In genomic region chr7:139969348-139970130, GRCm38 (mm10) we compare ENCODE assay signal across 9 mouse cellular contexts. TPM values are rescaled to one million over a fixed set of nuclear protein-coding genes. Genes with fewer than 3 reads are reported as not detected.
A peak's percentile ranks its signal among the peaks of the same experiment; 100 is the strongest.
DNase-seq lines count a peak whose midpoint lies in the region; ATAC-seq and TF ChIP-seq lines count a peak whose summit lies in the region.
"Had no signal": no experiment of that assay in that cellular context is flagged by ENCODE, and none has a peak within 500 bp of the region (broad histone marks: within the 10 kb centered on the region; RNA-seq: fewer than 3 reads in every experiment).

No protein-coding gene starts in this region.

- no peak for ATAC-seq in intestine, embryonic 14.5 days (replicated peaks; ENCODE audit: low FRiP score, low TSS enrichment, low read depth)
- ATAC-seq in intestine, embryonic 15.5 days, result no peak
- ATAC-seq in forebrain, embryonic 11.5 days (replicated peaks; ENCODE audit: low FRiP score), result peak; percentile 58; the same call in 1 of the 2 replicates
- ATAC-seq in kidney, embryonic 14.5 days (ENCODE audit: low FRiP score, low TSS enrichment), result 0 out of 2 replicates have a peak, but pooled peaks have one; percentile 36
- ATAC-seq in liver, embryonic 13.5 days (ENCODE audit: low read depth), result no peak

- DNase-seq in intestine, embryonic 14.5 days (ENCODE audit: low spot score), result peak; percentile 89
- peak; percentile 93 for DNase-seq in brain, adult 2 months (ENCODE audit: low read depth, low spot score)
- peak; percentile 89 for DNase-seq in forebrain, embryonic 11.5 days (ENCODE audit: low spot score)
- DNase-seq in liver, embryonic 13.5 days, result peak; percentile 47
- DNase-seq in ovary, postnatal 10 days (ENCODE audit: low spot score), result peak; percentile 52
- DNase-seq in thymus, adult 2 months, result peak; percentile 74

- no peak for TF ChIP-seq POLR2A in thymus, adult 2 months (IDR thresholded peaks at IDR 0.05; ENCODE audit: control insufficient read depth, extremely low read depth, insufficient read depth, low read length, poor library complexity)

- WGBS in intestine, embryonic 14.5 days, result 41% methylated on average over 10 of the region's 10 CpGs
- 46% methylated on average over 9 of the region's 10 CpGs for WGBS in intestine, embryonic 15.5 days
- 32% methylated on average over 10 of the region's 10 CpGs for WGBS in forebrain, embryonic 11.5 days
- 48% methylated on average over 9 of the region's 10 CpGs for WGBS in kidney, embryonic 14.5 days
- WGBS in liver, embryonic 13.5 days (ENCODE audit: insufficient replicate concordance), result 42% methylated on average over 10 of the region's 10 CpGs
- WGBS in thymus, adult 2 months, result 48% methylated on average over 10 of the region's 10 CpGs

- H3K27ac ChIP-seq in intestine, embryonic 14.5 days (ENCODE audit: low read depth), result no peak overlapping the region
- no peak overlapping the region for H3K27ac ChIP-seq in intestine, embryonic 15.5 days
- H3K27ac ChIP-seq in forebrain, embryonic 11.5 days (ENCODE audit: low read depth, low read length), result no peak overlapping the region
- H3K27ac ChIP-seq in kidney, embryonic 14.5 days (ENCODE audit: low read depth, low read length), result no peak overlapping the region
- H3K27ac ChIP-seq in liver, embryonic 13.5 days, result no peak overlapping the region
- no peak overlapping the region for H3K27ac ChIP-seq in thymus, adult 2 months (ENCODE audit: control insufficient read depth, insufficient read depth, low read length)
- H3K27ac ChIP-seq: embryonic facial prominence, embryonic 12.5 days had no signal

- H3K27me3 ChIP-seq in intestine, embryonic 14.5 days (replicated peaks; ENCODE audit: control insufficient read depth, insufficient read depth, low read length), result no peaks in the 10 kb centered on the region
- H3K27me3 ChIP-seq in intestine, embryonic 15.5 days (replicated peaks), result 0 out of 2 replicates have a peak, but pooled peaks cover 4% of the 10 kb centered on the region
- no peaks in the 10 kb centered on the region for H3K27me3 ChIP-seq in forebrain, embryonic 11.5 days (ENCODE audit: control insufficient read depth, insufficient read depth, low read length)
- H3K27me3 ChIP-seq in kidney, embryonic 14.5 days (ENCODE audit: control insufficient read depth, insufficient read depth, low read length), result no peaks in the 10 kb centered on the region
- H3K27me3 ChIP-seq in liver, embryonic 13.5 days, result no peaks in the 10 kb centered on the region
- H3K27me3 ChIP-seq in thymus, adult 2 months (ENCODE audit: control insufficient read depth, insufficient read depth, low read length), result no peaks in the 10 kb centered on the region
- H3K27me3 ChIP-seq: embryonic facial prominence, embryonic 12.5 days had no signal

- H3K9ac ChIP-seq in intestine, embryonic 14.5 days (ENCODE audit: low read length), result no peak overlapping the region
- no peak overlapping the region for H3K9ac ChIP-seq in intestine, embryonic 15.5 days
- H3K9ac ChIP-seq in forebrain, embryonic 11.5 days (ENCODE audit: low read length), result no peak overlapping the region
- H3K9ac ChIP-seq in kidney, embryonic 14.5 days (ENCODE audit: low read depth, low read length), result no peak overlapping the region
- no peak overlapping the region for H3K9ac ChIP-seq in liver, embryonic 13.5 days
- H3K9ac ChIP-seq: embryonic facial prominence, embryonic 12.5 days had no signal

- no peaks in the 10 kb centered on the region for H3K4me1 ChIP-seq in intestine, embryonic 14.5 days (replicated peaks; ENCODE audit: control insufficient read depth, insufficient read depth, low read length)
- no peaks in the 10 kb centered on the region for H3K4me1 ChIP-seq in intestine, embryonic 15.5 days (replicated peaks)
- no peaks in the 10 kb centered on the region; the same call in 1 of the 2 replicates for H3K4me1 ChIP-seq in forebrain, embryonic 11.5 days (replicated peaks; ENCODE audit: control insufficient read depth, insufficient read depth, low read length)
- H3K4me1 ChIP-seq in kidney, embryonic 14.5 days (ENCODE audit: control insufficient read depth, insufficient read depth, low read length), result no peaks in the 10 kb centered on the region
- no peaks in the 10 kb centered on the region; the same call in 1 of the 2 replicates for H3K4me1 ChIP-seq in liver, embryonic 13.5 days (replicated peaks)
- H3K4me1 ChIP-seq in thymus, adult 2 months (replicated peaks; ENCODE audit: control insufficient read depth, insufficient read depth, low read length), result peaks cover 19% of the 10 kb centered on the region
- H3K4me1 ChIP-seq: embryonic facial prominence, embryonic 12.5 days had no signal

- no peaks in the 10 kb centered on the region for H3K9me3 ChIP-seq in intestine, embryonic 14.5 days (ENCODE audit: control insufficient read depth, low read length)
- no peaks in the 10 kb centered on the region for H3K9me3 ChIP-seq in intestine, embryonic 15.5 days
- no peaks in the 10 kb centered on the region for H3K9me3 ChIP-seq in forebrain, embryonic 11.5 days (ENCODE audit: control insufficient read depth, low read length)
- no peaks in the 10 kb centered on the region for H3K9me3 ChIP-seq in kidney, embryonic 14.5 days (ENCODE audit: control insufficient read depth, low read length)
- no peaks in the 10 kb centered on the region for H3K9me3 ChIP-seq in liver, embryonic 13.5 days (replicated peaks)
- H3K9me3 ChIP-seq: embryonic facial prominence, embryonic 12.5 days had no signal

- no peak overlapping the region for H3K4me2 ChIP-seq in intestine, embryonic 14.5 days (ENCODE audit: low read length)
- no peak overlapping the region for H3K4me2 ChIP-seq in intestine, embryonic 15.5 days (replicated peaks)
- no peak overlapping the region for H3K4me2 ChIP-seq in forebrain, embryonic 11.5 days (ENCODE audit: low read depth, low read length, severe bottlenecking)
- no peak overlapping the region for H3K4me2 ChIP-seq in kidney, embryonic 14.5 days (replicated peaks; ENCODE audit: low read depth, low read length)
- H3K4me2 ChIP-seq in liver, embryonic 13.5 days, result no peak overlapping the region
- H3K4me2 ChIP-seq: embryonic facial prominence, embryonic 12.5 days had no signal

- H3K36me3 ChIP-seq in intestine, embryonic 14.5 days (ENCODE audit: control insufficient read depth, insufficient read depth, low read length), result no peaks in the 10 kb centered on the region
- H3K36me3 ChIP-seq in intestine, embryonic 15.5 days, result no peaks in the 10 kb centered on the region
- no peaks in the 10 kb centered on the region for H3K36me3 ChIP-seq in forebrain, embryonic 11.5 days (ENCODE audit: control insufficient read depth, insufficient read depth, low read length)
- H3K36me3 ChIP-seq in kidney, embryonic 14.5 days (ENCODE audit: control insufficient read depth, insufficient read depth, low read length), result no peaks in the 10 kb centered on the region
- H3K36me3 ChIP-seq in liver, embryonic 13.5 days, result no peaks in the 10 kb centered on the region
- H3K36me3 ChIP-seq in thymus, adult 2 months (ENCODE audit: control insufficient read depth, insufficient read depth, low read length), result no peaks in the 10 kb centered on the region
- H3K36me3 ChIP-seq: embryonic facial prominence, embryonic 12.5 days had no signal

- TF ChIP-seq CTCF in thymus, adult 2 months (IDR thresholded peaks at IDR 0.05; ENCODE audit: borderline replicate concordance, control insufficient read depth, extremely low read depth, insufficient read depth, low read length, poor library complexity), result no peak

- no peak overlapping the region for H3K4me3 ChIP-seq in intestine, embryonic 14.5 days (ENCODE audit: low read depth, low read length)
- no peak overlapping the region for H3K4me3 ChIP-seq in intestine, embryonic 15.5 days (replicated peaks)
- no peak overlapping the region for H3K4me3 ChIP-seq in forebrain, embryonic 11.5 days (ENCODE audit: low read depth, low read length)
- H3K4me3 ChIP-seq in kidney, embryonic 14.5 days (ENCODE audit: low read length), result no peak overlapping the region
- no peak overlapping the region for H3K4me3 ChIP-seq in liver, embryonic 13.5 days (replicated peaks)
- no peak overlapping the region for H3K4me3 ChIP-seq in thymus, adult 2 months (ENCODE audit: control insufficient read depth, insufficient read depth, low read length)
- H3K4me3 ChIP-seq: embryonic facial prominence, embryonic 12.5 days had no signal

RNA-seq across cellular contexts. Expression of gene 6430531B16Rik, which starts 9.0 kb away (rescaled TPM):
- 0.48 TPM in 1 of 2 replicates, not detected in the other for polyA plus RNA-seq in intestine, embryonic 14.5 days (2014; fragmentation: Nextera tagmentation; extraction: Ambion mirVana)
- polyA plus RNA-seq in intestine, embryonic 15.5 days (2015; fragmentation: Nextera tagmentation; extraction: Ambion mirVana), result 0.15 and 0.24 TPM in 2 replicates
- 0.35 and 0.77 TPM in 2 replicates for polyA plus RNA-seq in forebrain, embryonic 11.5 days (2014; fragmentation: Nextera tagmentation; extraction: Ambion mirVana)
- 0.34 and 0.55 TPM in 2 replicates for polyA plus RNA-seq in kidney, embryonic 14.5 days (2014; fragmentation: Nextera tagmentation; extraction: Ambion mirVana)
- not detected in 2 replicates for polyA plus RNA-seq in liver, embryonic 13.5 days (2015; fragmentation: Nextera tagmentation; extraction: Ambion mirVana)
- polyA plus RNA-seq in thymus, adult 2 months (2012; rRNA removed), result 0.73 and 0.84 TPM in 2 replicates

RNA-seq across cellular contexts. Expression of gene Adam8, which starts 22.8 kb away (rescaled TPM):
- 1.6 and 2.1 TPM in 2 replicates for polyA plus RNA-seq in intestine, embryonic 14.5 days (2014; fragmentation: Nextera tagmentation; extraction: Ambion mirVana)
- 1.3 and 2.2 TPM in 2 replicates for polyA plus RNA-seq in intestine, embryonic 15.5 days (2015; fragmentation: Nextera tagmentation; extraction: Ambion mirVana)
- 3.0 and 3.6 TPM in 2 replicates for polyA plus RNA-seq in forebrain, embryonic 11.5 days (2014; fragmentation: Nextera tagmentation; extraction: Ambion mirVana)
- 0.85 and 1.6 TPM in 2 replicates for polyA plus RNA-seq in kidney, embryonic 14.5 days (2014; fragmentation: Nextera tagmentation; extraction: Ambion mirVana)
- polyA plus RNA-seq in liver, embryonic 13.5 days (2015; fragmentation: Nextera tagmentation; extraction: Ambion mirVana), result 0.27 and 0.46 TPM in 2 replicates
- polyA plus RNA-seq in thymus, adult 2 months (2012; rRNA removed), result 36.0 and 37.6 TPM in 2 replicates

RNA-seq across cellular contexts. Expression of gene Utf1, which starts 25.9 kb away (rescaled TPM):
- not detected in 2 replicates for polyA plus RNA-seq in intestine, embryonic 14.5 days (2014; fragmentation: Nextera tagmentation; extraction: Ambion mirVana)
- not detected in 2 replicates for polyA plus RNA-seq in intestine, embryonic 15.5 days (2015; fragmentation: Nextera tagmentation; extraction: Ambion mirVana)
- polyA plus RNA-seq in forebrain, embryonic 11.5 days (2014; fragmentation: Nextera tagmentation; extraction: Ambion mirVana), result not detected in 2 replicates
- 0.23 TPM in 1 of 2 replicates, not detected in the other for polyA plus RNA-seq in kidney, embryonic 14.5 days (2014; fragmentation: Nextera tagmentation; extraction: Ambion mirVana)
- polyA plus RNA-seq in liver, embryonic 13.5 days (2015; fragmentation: Nextera tagmentation; extraction: Ambion mirVana), result not detected in 2 replicates
- 13.8 and 14.2 TPM in 2 replicates for polyA plus RNA-seq in thymus, adult 2 months (2012; rRNA removed)

Comparison
In these comparisons a context has a peak if more than half of its experiments do, and no peak if none do; other contexts are left out.
1. ATAC-seq: peak in forebrain, embryonic 11.5 days (single experiment) and kidney, embryonic 14.5 days (single experiment); none in intestine, embryonic 14.5 days (single experiment), intestine, embryonic 15.5 days (single experiment) and liver, embryonic 13.5 days (single experiment).
2. RNA of gene Utf1, which starts 25.9 kb away (polyA plus RNA-seq): 13.8 to 14.2 TPM in thymus, adult 2 months; 0.23 TPM in kidney, embryonic 14.5 days, not detected in intestine, embryonic 14.5 days, not detected in intestine, embryonic 15.5 days, not detected in forebrain, embryonic 11.5 days and not detected in liver, embryonic 13.5 days; every median in the first group is over 10 times any median in the second.
3. Peak in every context shown above with its lines, with median percentiles within 50 percentile points of each other: DNase-seq.